Mouse (Mus musculus) Muller cell, postnatal 12 days (primary cell): ENCODE data around the gene Wbp2.

ENCODE experiments used
- DNase-seq: peaks from one replicate; pipeline ENCODE4 v3.0.0-alpha.2; 2015; ENCODE audit errors: inconsistent ontology term

The Wbp2 gene

GRCm38 (mm10) chr11:116089545-116089944, 2.8 kb upstream of the Wbp2 start:
- no peak for DNase-seq

- no peak for DNase-seq
Observed at GRCm38 (mm10) chr11:116088741-116089394, 2.1 kb upstream of the Wbp2 start.

GRCm38 (mm10) chr11:116088188-116088587, 1.4 kb upstream of the Wbp2 start:
- DNase-seq, result no peak

- DNase-seq, result peak; percentile 87
Observed at GRCm38 (mm10) chr11:116087194-116088130, 667 bp upstream of the Wbp2 start.

- no peak for DNase-seq
Observed at GRCm38 (mm10) chr11:116084166-116084565, 2.6 kb downstream of the Wbp2 start.

- no peak for DNase-seq
Observed at GRCm38 (mm10) chr11:116083096-116083672, 3.6 kb downstream of the Wbp2 start.

GRCm38 (mm10) chr11:116081081-116081480, 5.7 kb downstream of the Wbp2 start:
- DNase-seq, result no peak

- peak; percentile 50 for DNase-seq
Observed at GRCm38 (mm10) chr11:116079511-116079910, 7.3 kb downstream of the Wbp2 start.

GRCm38 (mm10) chr11:116078676-116079320, 8.0 kb downstream of the Wbp2 start:
- peak; percentile 68 for DNase-seq

- DNase-seq, result peak; percentile 50
Observed at GRCm38 (mm10) chr11:116078221-116078620, 8.6 kb downstream of the Wbp2 start.

GRCm38 (mm10) chr11:116077446-116078204, 9.2 kb downstream of the Wbp2 start, which contains the start of gene Unc13d:
Gene Unc13d, minus strand, starts transcription at chr11:116077961.
- DNase-seq, result no peak

- DNase-seq, result no peak
Observed at GRCm38 (mm10) chr11:116076836-116077235, 10.0 kb downstream of the Wbp2 start.

- no peak for DNase-seq
Observed at GRCm38 (mm10) chr11:116076266-116076540, 10.6 kb downstream of the Wbp2 start.

GRCm38 (mm10) chr11:116075539-116076265, 11.1 kb downstream of the Wbp2 start:
- no peak for DNase-seq

GRCm38 (mm10) chr11:116074436-116074991, 12.3 kb downstream of the Wbp2 start:
- DNase-seq, result no peak

GRCm38 (mm10) chr11:116072608-116073007, 14.2 kb downstream of the Wbp2 start:
- no peak for DNase-seq

- peak; percentile 24 for DNase-seq
Observed at GRCm38 (mm10) chr11:116071510-116071909, 15.3 kb downstream of the Wbp2 start.

- DNase-seq, result no peak
Observed at GRCm38 (mm10) chr11:116065345-116065744, 21.4 kb downstream of the Wbp2 start.

GRCm38 (mm10) chr11:116064187-116064867, 22.5 kb downstream of the Wbp2 start:
- DNase-seq, result no peak

- peak; percentile 22 for DNase-seq
Observed at GRCm38 (mm10) chr11:116063562-116063961, 23.2 kb downstream of the Wbp2 start.
